Mouse (Mus musculus) testis, adult 2 months (tissue): ENCODE measurements at regions not wholly inside any gene's neighbourhood (a gene's known extent, or its start where the extent isn't known, plus 50 kb on each side); places are given as distances from the start of the nearest gene placed in this dataset.
"Not testable (repeated sequence)": the region's sequence is repeated elsewhere in the genome, so short reads cannot be mapped to it uniquely, and the experiment has no call there.

Experiments
- H3K27ac ChIP-seq: fragments of 200-500 bp; 2 replicates; pipeline ENCODE4 v1.5.1; 2012; ENCODE audit warnings: low read depth, low read length; ENCODE audit not compliant: control insufficient read depth, insufficient read depth
- H3K27me3 ChIP-seq: fragments of 200-500 bp; 2 replicates; pipeline ENCODE4 v1.6.1; 2012; ENCODE audit warnings: mild to moderate bottlenecking, low read length, moderate library complexity; ENCODE audit not compliant: control insufficient read depth, insufficient read depth
- H3K36me3 ChIP-seq: fragments of 200-500 bp; 2 replicates; pipeline ENCODE4 v1.6.1; 2012; ENCODE audit warnings: mild to moderate bottlenecking, low read length; ENCODE audit not compliant: control insufficient read depth, insufficient read depth
- H3K4me1 ChIP-seq: fragments of 200-500 bp; 2 replicates; pipeline ENCODE4 v1.6.1; 2012; ENCODE audit warnings: low read length; ENCODE audit not compliant: control insufficient read depth, insufficient read depth
- H3K4me3 ChIP-seq: fragments of 200-500 bp; 2 replicates; pipeline ENCODE4 v1.5.1; 2012; ENCODE audit warnings: low read depth, mild to moderate bottlenecking, low read length, moderate library complexity, mixed read lengths; ENCODE audit not compliant: control insufficient read depth
- CTCF ChIP-seq: fragments of 200-500 bp; IDR thresholded peaks from 2 replicates; pipeline ENCODE4 v1.5.1; 2012; ENCODE audit warnings: low read depth, mild to moderate bottlenecking, inconsistent platforms, low read length, moderate library complexity; ENCODE audit not compliant: control insufficient read depth, insufficient read depth, insufficient replicate concordance
- POLR2A ChIP-seq: fragments of 200-500 bp; IDR thresholded peaks from 2 replicates; pipeline ENCODE4 v1.6.1; 2012; ENCODE audit warnings: low read depth, mild to moderate bottlenecking, inconsistent platforms, low read length, moderate library complexity; ENCODE audit not compliant: control insufficient read depth

- TF ChIP-seq POLR2A (no peak), CTCF (no peak)
These were observed 334.9 kb upstream of the Ngly1 start for GRCm38 (mm10) chr14:15914176-15914575.

GRCm38 (mm10) chr14:15924676-15925075 is 324.4 kb upstream of the Ngly1 start:
- not testable (repeated sequence) for H3K4me3 ChIP-seq, H3K36me3 ChIP-seq, H3K27me3 ChIP-seq, H3K27ac ChIP-seq, H3K4me1 ChIP-seq

More at GRCm38 (mm10) chr14:15914176-15914575, 334.9 kb upstream of the Ngly1 start:
- Histone ChIP-seq H3K36me3 (no peaks in the 10 kb centered on the region), H3K27me3 (no peaks in the 10 kb centered on the region), H3K27ac (no peak overlapping the region), H3K4me1 (no peaks in the 10 kb centered on the region), H3K4me3 (no peak overlapping the region)

DNA sequence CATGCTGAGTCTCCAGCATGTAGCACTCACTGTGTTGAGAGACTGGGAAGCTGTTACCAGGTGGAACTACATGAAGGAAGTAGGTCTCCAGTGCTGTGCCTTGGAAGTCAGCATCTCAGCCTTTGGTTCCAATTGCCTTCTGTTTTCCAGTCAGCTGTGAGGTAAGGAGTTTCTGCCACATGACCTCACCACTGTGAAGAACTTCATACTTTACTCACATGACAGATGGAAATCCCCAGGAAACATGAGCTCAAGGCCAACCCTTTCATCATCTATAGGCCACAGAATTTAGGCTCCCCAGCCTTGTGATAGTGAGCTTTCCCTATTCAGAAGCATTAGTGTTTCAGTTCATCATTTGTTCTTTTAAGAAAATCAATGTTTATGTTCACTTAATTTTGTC is 314.4 kb upstream of the Ngly1 start:
- Histone ChIP-seq H3K27ac (no peak overlapping the region), H3K36me3 (no peaks in the 10 kb centered on the region), H3K4me1 (no peaks in the 10 kb centered on the region), H3K4me3 (no peak overlapping the region), H3K27me3 (no peaks in the 10 kb centered on the region)
- TF ChIP-seq POLR2A = no peak
- TF ChIP-seq CTCF = no peak

DNA sequence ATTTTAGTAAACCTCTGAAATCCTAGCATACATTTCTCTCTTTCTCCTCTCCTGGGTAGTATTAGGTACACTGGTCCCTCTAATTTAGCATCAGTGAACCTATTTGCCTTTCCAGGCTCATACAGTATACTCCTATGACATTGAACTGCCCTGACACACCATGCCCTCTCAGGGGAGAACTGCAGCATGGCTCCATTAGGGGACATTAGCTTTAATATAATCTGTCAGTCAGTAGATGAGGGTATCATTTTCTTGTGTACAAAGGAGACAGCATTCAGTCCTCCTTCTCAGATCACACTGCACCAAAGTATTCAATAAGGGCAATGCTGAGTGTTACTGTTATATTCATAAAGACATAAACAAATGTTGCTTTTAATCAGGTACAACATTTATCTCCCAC is 278.8 kb upstream of the Ngly1 start:
- H3K4me3 ChIP-seq = no peak overlapping the region
- TF ChIP-seq POLR2A (no peak), CTCF (no peak)
- H3K36me3 ChIP-seq = no peaks in the 10 kb centered on the region
- H3K27ac ChIP-seq = no peak overlapping the region
- H3K4me1 ChIP-seq = no peaks in the 10 kb centered on the region
- no peaks in the 10 kb centered on the region for H3K27me3 ChIP-seq

DNA sequence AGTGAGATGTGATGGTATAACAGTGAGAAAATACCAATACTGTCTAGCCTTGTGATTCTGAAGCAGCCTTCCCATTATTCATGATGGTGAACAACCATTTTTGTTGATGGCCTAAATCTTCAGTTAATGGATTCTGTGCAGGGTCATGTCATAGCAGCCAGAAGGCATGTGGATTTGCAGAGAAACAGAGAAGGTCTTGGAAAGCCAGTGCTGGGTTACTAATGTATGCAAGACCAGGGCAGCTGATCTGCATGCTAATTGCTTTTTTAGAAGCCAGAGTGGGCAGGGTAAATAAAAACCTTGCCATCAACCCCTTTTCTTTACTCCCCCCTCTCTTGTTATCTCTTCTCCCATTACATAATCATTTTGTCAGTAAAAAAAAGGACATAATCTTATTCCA is 278.3 kb upstream of the Ngly1 start:
- no peaks in the 10 kb centered on the region for H3K4me1 ChIP-seq
- H3K27me3 ChIP-seq = no peaks in the 10 kb centered on the region
- TF ChIP-seq CTCF (no peak), POLR2A (no peak)
- no peaks in the 10 kb centered on the region for H3K36me3 ChIP-seq
- H3K4me3 ChIP-seq = no peak overlapping the region
- no peak overlapping the region for H3K27ac ChIP-seq

DNA sequence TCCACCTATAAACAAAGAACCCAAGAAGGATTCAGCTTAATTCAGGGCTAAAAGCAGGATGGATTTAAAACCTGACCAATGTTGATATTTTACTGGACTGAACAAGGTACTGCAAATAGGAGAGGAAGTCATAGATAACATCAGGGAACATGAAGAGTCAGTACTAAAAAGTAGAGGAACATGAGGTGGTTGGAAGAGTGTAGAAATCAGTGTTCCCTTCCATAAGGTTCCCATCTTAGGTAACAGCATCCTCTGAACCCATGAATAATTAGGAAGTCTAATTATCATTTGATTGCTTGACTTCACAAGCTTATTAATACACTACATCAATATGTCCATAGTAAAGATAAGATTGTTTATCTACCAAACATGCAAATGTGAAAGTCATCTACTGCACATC is 277.8 kb upstream of the Ngly1 start:
- no peak overlapping the region for H3K27ac ChIP-seq
- H3K36me3 ChIP-seq = no peaks in the 10 kb centered on the region
- TF ChIP-seq CTCF (no peak), POLR2A (no peak)

DNA sequence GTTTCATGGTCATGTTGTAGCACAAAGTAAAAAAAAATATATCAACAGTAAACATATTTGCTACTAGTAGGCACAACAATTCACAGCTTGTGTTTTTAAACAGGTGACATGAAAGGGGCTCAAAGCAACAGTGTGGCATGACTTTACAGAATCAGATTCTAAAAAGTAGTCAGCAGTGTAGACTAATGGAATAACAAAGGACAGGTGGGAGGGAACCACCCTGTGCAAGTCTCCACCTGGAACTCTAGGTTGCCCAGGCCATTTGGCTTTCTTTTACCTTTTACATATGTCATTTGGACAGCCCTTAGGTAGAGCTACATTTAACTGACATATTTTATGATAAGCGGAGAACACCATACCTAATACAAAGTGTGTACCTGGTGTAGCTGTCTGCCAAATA is 271.7 kb upstream of the Ngly1 start:
- H3K27ac ChIP-seq = no peak overlapping the region

More for the DNA sequence above, 277.8 kb upstream of the Ngly1 start:
- Histone ChIP-seq H3K4me1 (no peaks in the 10 kb centered on the region), H3K27me3 (no peaks in the 10 kb centered on the region), H3K4me3 (no peak overlapping the region)

GRCm38 (mm10) chr14:15978329-15978728 is 270.8 kb upstream of the Ngly1 start:
- Histone ChIP-seq H3K4me3 (no peak overlapping the region), H3K27ac (no peak overlapping the region), H3K27me3 (no peaks in the 10 kb centered on the region), H3K4me1 (no peaks in the 10 kb centered on the region), H3K36me3 (no peaks in the 10 kb centered on the region)
- no peak for TF ChIP-seq CTCF
- TF ChIP-seq POLR2A = no peak

More for the DNA sequence above, 271.7 kb upstream of the Ngly1 start:
- H3K4me3 ChIP-seq = no peak overlapping the region
- no peaks in the 10 kb centered on the region for H3K36me3 ChIP-seq
- H3K27me3 ChIP-seq = no peaks in the 10 kb centered on the region
- TF ChIP-seq POLR2A = no peak
- TF ChIP-seq CTCF = no peak
- no peaks in the 10 kb centered on the region for H3K4me1 ChIP-seq
